Mouse (Mus musculus): ENCODE measurements around the gene Bzw1. TPM values are rescaled to one million over a fixed set of nuclear protein-coding genes. Genes with fewer than 3 reads are reported as not detected.
A peak's percentile ranks its signal among the peaks of the same experiment; 100 is the strongest.

The Bzw1 gene
- polyA plus RNA-seq (2012; rRNA removed) (25.8 and 38.3 TPM in 2 replicates), polyA plus RNA-seq (2014; fragmentation: Nextera tagmentation; extraction: Ambion mirVana) (152 and 153 TPM in 2 replicates)

- Histone ChIP-seq H3K4me2 (ENCODE audit: low read depth) (peak within 1 kb of the TSS; percentile 95), H3K27ac (peak within 1 kb of the TSS; percentile 50), H3K36me3 (replicated peaks; ENCODE audit: control insufficient read depth, insufficient read depth, low read depth) (peaks cover 31% of the 10 kb centered on the region), H3K4me3 (ENCODE audit: insufficient read depth in 1 of 2, low read depth in 2 of 2, low read length in 2 of 2) (peak within 1 kb of the TSS; percentile 87 to 89), H3K9ac (replicated peaks) (peak within 1 kb of the TSS; percentile 87), H3K4me1 (replicated peaks; ENCODE audit: control insufficient read depth in 2 of 2, insufficient read depth in 2 of 2, low read length in 1 of 2) (peaks cover 4 to 9% of the 10 kb centered on the region in 2 experiments; a peak in 2 of 4 replicates), H3K27me3 (ENCODE audit: control insufficient read depth, insufficient read depth, low read length) (no peaks in the 10 kb centered on the region), H3K9me3 (ENCODE audit: control insufficient read depth, low read length) (no peaks in the 10 kb centered on the region)
- WGBS (ENCODE audit: insufficient replicate concordance): under 1% methylated on average over 58 of the region's 61 CpGs
- ATAC-seq (ENCODE audit: insufficient read depth) (peak; percentile 96), DNase-seq (ENCODE audit: low read depth in 3 of 3, low spot score in 3 of 3) (peak; percentile 82 to 84 (median 82))
- TF ChIP-seq CTCF (IDR thresholded peaks at IDR 0.05; ENCODE audit: low read depth): peak; percentile 29; the same call in 1 of the 2 replicates
- TF ChIP-seq EP300 (IDR thresholded peaks at IDR 0.05; ENCODE audit: low read depth): peak; percentile 70; the same call in 1 of the 2 replicates
These were observed at the start of gene Bzw1 for GRCm38 (mm10) chr1:58392652-58393283. Bzw1 (plus strand) TSS chr1:58392898.

- no peaks in the 10 kb centered on the region for H3K9me3 ChIP-seq (ENCODE audit: control insufficient read depth, low read length)
- no peak overlapping the region for H3K9ac ChIP-seq (replicated peaks)
- H3K27ac ChIP-seq: no peak overlapping the region
- no peaks in the 10 kb centered on the region for H3K4me1 ChIP-seq (replicated peaks; ENCODE audit: control insufficient read depth in 2 of 2, insufficient read depth in 2 of 2, low read length in 1 of 2)
- DNase-seq (ENCODE audit: low read depth in 3 of 3, low spot score in 3 of 3) (no peak), ATAC-seq (ENCODE audit: insufficient read depth) (no peak)
- H3K36me3 ChIP-seq (replicated peaks; ENCODE audit: control insufficient read depth, insufficient read depth, low read depth): no peaks in the 10 kb centered on the region
- no peak overlapping the region for H3K4me3 ChIP-seq (ENCODE audit: insufficient read depth in 1 of 2, low read depth in 2 of 2, low read length in 2 of 2)
- TF ChIP-seq EP300 (IDR thresholded peaks at IDR 0.05; ENCODE audit: low read depth): no peak
- no peak for TF ChIP-seq CTCF (IDR thresholded peaks at IDR 0.05; ENCODE audit: low read depth)
- 37% methylated on average over 4 of the region's 4 CpGs for WGBS (ENCODE audit: insufficient replicate concordance)
- no peak overlapping the region for H3K4me2 ChIP-seq (ENCODE audit: low read depth)
- no peaks in the 10 kb centered on the region for H3K27me3 ChIP-seq (ENCODE audit: control insufficient read depth, insufficient read depth, low read length)
These were observed 48.8 kb upstream of the Bzw1 start for GRCm38 (mm10) chr1:58343861-58344260.

GRCm38 (mm10) chr1:58344570-58344969 lies 48.1 kb upstream of the Bzw1 start:
- no peaks in the 10 kb centered on the region for H3K36me3 ChIP-seq (replicated peaks; ENCODE audit: control insufficient read depth, insufficient read depth, low read depth)
- TF ChIP-seq EP300 (IDR thresholded peaks at IDR 0.05; ENCODE audit: low read depth) (no peak), CTCF (IDR thresholded peaks at IDR 0.05; ENCODE audit: low read depth) (no peak)
- H3K4me3 ChIP-seq (ENCODE audit: insufficient read depth in 1 of 2, low read depth in 2 of 2, low read length in 2 of 2): no peak overlapping the region
- WGBS (ENCODE audit: insufficient replicate concordance): 80% methylated on average over 5 of the region's 5 CpGs
- H3K4me2 ChIP-seq (ENCODE audit: low read depth): no peak overlapping the region
- no peak for DNase-seq (ENCODE audit: low read depth in 3 of 3, low spot score in 3 of 3)
- no peak overlapping the region for H3K27ac ChIP-seq
- no peak overlapping the region for H3K9ac ChIP-seq (replicated peaks)
- no peaks in the 10 kb centered on the region for H3K4me1 ChIP-seq (replicated peaks; ENCODE audit: control insufficient read depth in 2 of 2, insufficient read depth in 2 of 2, low read length in 1 of 2)
- H3K9me3 ChIP-seq (ENCODE audit: control insufficient read depth, low read length): no peaks in the 10 kb centered on the region
- no peak for ATAC-seq (ENCODE audit: insufficient read depth)
- H3K27me3 ChIP-seq (ENCODE audit: control insufficient read depth, insufficient read depth, low read length): no peaks in the 10 kb centered on the region

- TF ChIP-seq CTCF (IDR thresholded peaks at IDR 0.05; ENCODE audit: low read depth) (no peak), EP300 (IDR thresholded peaks at IDR 0.05; ENCODE audit: low read depth) (no peak)
- H3K9me3 ChIP-seq (ENCODE audit: control insufficient read depth, low read length): no peaks in the 10 kb centered on the region
- H3K27me3 ChIP-seq (ENCODE audit: control insufficient read depth, insufficient read depth, low read length): no peaks in the 10 kb centered on the region
- no peak overlapping the region for H3K27ac ChIP-seq
- 71% methylated on average over 14 of the region's 14 CpGs for WGBS (ENCODE audit: insufficient replicate concordance)
- no peaks in the 10 kb centered on the region for H3K36me3 ChIP-seq (replicated peaks; ENCODE audit: control insufficient read depth, insufficient read depth, low read depth)
- ATAC-seq (ENCODE audit: insufficient read depth): no peak
- H3K4me2 ChIP-seq (ENCODE audit: low read depth): no peak overlapping the region
- no peak for DNase-seq (ENCODE audit: low read depth in 3 of 3, low spot score in 3 of 3)
- no peaks in the 10 kb centered on the region for H3K4me1 ChIP-seq (replicated peaks; ENCODE audit: control insufficient read depth in 2 of 2, insufficient read depth in 2 of 2, low read length in 1 of 2)
- H3K4me3 ChIP-seq (ENCODE audit: insufficient read depth in 1 of 2, low read depth in 2 of 2, low read length in 2 of 2): no peak overlapping the region
- no peak overlapping the region for H3K9ac ChIP-seq (replicated peaks)
These were observed 46.5 kb upstream of the Bzw1 start for GRCm38 (mm10) chr1:58346159-58346558.

GRCm38 (mm10) chr1:58348712-58349111 lies 44.0 kb upstream of the Bzw1 start:
- Histone ChIP-seq H3K27ac (no peak overlapping the region), H3K36me3 (replicated peaks; ENCODE audit: control insufficient read depth, insufficient read depth, low read depth) (no peaks in the 10 kb centered on the region), H3K9ac (replicated peaks) (no peak overlapping the region), H3K9me3 (ENCODE audit: control insufficient read depth, low read length) (no peaks in the 10 kb centered on the region), H3K4me1 (replicated peaks; ENCODE audit: control insufficient read depth in 2 of 2, insufficient read depth in 2 of 2, low read length in 1 of 2) (no peaks in the 10 kb centered on the region; a peak in 1 of 4 replicates), H3K4me3 (ENCODE audit: insufficient read depth in 1 of 2, low read depth in 2 of 2, low read length in 2 of 2) (no peak overlapping the region), H3K4me2 (ENCODE audit: low read depth) (no peak overlapping the region), H3K27me3 (ENCODE audit: control insufficient read depth, insufficient read depth, low read length) (no peaks in the 10 kb centered on the region)
- TF ChIP-seq CTCF (IDR thresholded peaks at IDR 0.05; ENCODE audit: low read depth): no peak
- no peak for TF ChIP-seq EP300 (IDR thresholded peaks at IDR 0.05; ENCODE audit: low read depth)
- DNase-seq (ENCODE audit: low read depth in 3 of 3, low spot score in 3 of 3) (no peak), ATAC-seq (ENCODE audit: insufficient read depth) (no peak)
- 30% methylated on average over 6 of the region's 6 CpGs for WGBS (ENCODE audit: insufficient replicate concordance)
